Mouse (Mus musculus) hematopoietic stem cell, adult 5-6 weeks (primary cell): ENCODE measurements around the gene St8sia1. TPM values are rescaled to one million over a fixed set of nuclear protein-coding genes. Genes with fewer than 3 reads are reported as not detected.

Experiments used
- ATAC-seq, 2 experiments: fragments of 125-278 bp in 1 of 2; replicated peaks in 1 of 2; 2 replicates each; pipeline ENCODE4 v1.8.0; 2016 to 2017; ENCODE audit warnings: inconsistent platforms in 2 of 2, mild to moderate bottlenecking in 2 of 2, moderate number of reproducible peaks in 2 of 2, low read depth in 1 of 2, moderate TSS enrichment in 1 of 2; ENCODE audit not compliant: low FRiP score in 2 of 2, poor library complexity in 2 of 2, severe bottlenecking in 2 of 2, insufficient read depth in 1 of 2, low TSS enrichment in 1 of 2
- total RNA-seq: library from RNA; stranded (forward); fragments of 172-1452, 232-1000 nt; gene quantifications from 2 replicates; pipeline ENCODE4 v1.2.3, GENCODE M21; 2017

St8sia1 gene
- total RNA-seq, 1 experiment from 2014 or later: 0.65 TPM

DNA sequence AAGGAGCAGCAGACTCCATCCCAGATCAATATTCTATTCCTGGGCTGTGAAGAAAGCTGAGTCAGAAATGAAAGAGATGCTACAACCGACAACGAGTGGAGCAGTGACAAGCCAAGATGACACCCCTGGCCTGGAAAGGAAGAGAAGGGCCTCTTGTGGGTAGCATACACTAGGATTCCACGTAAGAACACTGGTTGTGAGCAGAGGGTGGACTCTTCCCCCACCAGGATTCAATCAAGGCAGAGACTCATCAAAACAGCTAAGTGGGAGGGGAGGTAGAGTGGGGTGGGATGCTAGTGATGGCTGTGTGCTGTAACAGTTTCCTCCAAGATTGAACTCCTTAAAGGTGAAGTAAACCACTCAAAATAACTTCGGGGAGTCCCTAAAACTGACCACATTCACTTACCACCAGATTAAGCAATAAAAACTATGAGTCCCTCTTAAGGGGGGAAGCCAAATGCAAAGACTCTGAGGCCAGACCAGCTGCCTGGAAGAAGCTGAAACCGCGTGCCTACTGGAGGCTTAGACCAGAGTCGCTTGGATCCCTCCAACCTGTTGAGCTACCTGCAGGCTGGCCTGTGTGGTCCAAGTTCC, 11.8 kb downstream of the St8sia1 start:
- ATAC-seq: peak; percentile 25 to 54; a peak in 3 of 4 replicates

DNA sequence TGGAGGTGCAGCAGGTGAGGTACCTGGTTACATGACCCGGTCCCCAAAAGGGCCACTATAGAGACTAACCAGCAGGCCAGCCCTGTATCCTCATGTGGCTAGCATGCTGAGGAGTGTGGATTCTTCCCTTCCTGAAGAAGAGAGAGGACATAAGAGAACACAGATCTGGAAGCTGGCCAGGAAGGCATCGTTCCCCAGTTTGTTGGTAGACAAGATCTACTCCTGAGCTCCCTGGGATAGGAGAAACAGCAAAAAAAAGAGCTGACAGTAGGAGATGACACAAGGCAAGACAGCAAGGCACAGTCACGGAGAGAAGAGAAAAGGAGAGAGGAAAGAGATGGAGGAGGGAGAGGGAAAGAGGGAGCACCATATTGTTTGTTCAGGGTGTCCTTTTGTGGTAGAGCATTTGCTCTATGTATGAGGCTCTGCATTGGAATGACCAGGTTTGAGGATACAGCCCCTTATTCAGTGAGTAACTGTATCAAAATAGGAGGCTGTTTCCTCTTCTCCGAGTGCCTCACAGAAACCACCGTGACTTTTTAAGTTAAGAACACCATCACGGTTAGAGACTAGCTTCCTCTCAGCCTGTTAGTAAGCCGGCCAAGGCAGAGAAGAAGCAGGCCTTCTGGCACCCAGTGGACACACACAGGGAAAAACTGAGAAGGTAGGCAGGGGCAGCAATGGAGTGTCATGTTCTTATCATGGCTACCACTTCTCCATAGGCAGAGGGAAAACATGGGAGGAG, 12.5 kb downstream of the St8sia1 start:
- ATAC-seq: peak; percentile 10 to 43; a peak in 3 of 4 replicates

DNA sequence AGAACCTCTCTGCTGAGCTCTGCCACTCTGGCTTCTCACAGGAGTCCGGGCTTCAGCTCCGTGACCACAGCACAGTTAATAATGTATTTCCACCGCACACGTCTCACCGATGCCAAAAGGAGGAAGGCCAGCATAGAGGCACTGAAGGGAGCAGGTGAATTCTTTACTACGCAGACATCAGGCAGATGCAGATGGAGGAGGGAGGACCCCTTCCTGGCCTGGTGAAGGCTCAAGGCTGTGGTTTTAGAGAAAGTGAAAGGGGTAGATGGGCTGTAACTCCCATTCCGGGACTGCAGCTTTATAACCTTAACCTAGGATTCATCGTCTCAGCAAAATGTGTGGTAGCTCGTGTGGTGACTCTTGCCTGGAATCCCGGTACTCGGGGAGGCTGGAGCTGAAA, 13.9 kb downstream of the St8sia1 start:
- ATAC-seq: peak; percentile 63 to 68

- no peak for ATAC-seq
Observed at GRCm38 (mm10) chr6:142948955-142949357, 15.3 kb downstream of the St8sia1 start.

DNA sequence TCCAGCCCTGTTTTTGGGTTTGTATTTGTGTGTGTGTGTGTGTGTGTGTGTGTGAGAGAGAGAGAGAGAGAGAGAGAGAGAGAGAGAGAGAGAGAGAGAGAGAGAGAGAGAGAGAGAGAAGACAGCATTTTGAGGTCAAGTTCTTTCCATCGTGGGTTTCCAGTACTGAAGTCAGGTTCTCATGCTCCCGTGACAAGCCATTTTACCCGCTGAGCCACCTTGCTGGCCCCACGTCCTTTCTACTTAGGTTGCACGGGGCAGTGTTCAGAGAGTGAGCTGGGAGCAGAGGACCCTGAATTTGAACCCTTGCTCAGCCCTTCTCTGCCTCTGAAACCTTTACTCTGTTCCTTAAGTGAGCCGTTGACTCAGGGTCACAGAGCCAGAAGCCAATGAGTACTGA, 17.2 kb downstream of the St8sia1 start:
- ATAC-seq: no peak

GRCm38 (mm10) chr6:142946069-142946871, 18.0 kb downstream of the St8sia1 start:
- no peak for ATAC-seq

DNA sequence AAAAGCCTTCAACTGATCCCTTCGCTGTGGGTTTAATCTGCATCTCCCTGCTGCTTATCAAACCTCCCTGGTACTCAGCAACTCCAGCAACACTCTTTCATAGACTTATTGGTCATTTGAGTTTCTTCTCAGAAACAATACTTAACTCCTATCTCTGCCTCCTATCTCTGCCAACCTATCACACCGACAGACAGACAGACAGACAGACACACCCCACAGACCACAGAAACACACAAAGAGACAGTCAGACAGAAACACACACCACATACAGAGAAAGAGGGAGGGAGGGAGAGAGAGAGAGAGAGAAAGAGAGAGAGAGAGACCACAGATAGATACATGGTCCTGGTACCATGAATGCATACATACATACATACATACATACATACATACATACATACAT, 18.8 kb downstream of the St8sia1 start:
- ATAC-seq: no peak

DNA sequence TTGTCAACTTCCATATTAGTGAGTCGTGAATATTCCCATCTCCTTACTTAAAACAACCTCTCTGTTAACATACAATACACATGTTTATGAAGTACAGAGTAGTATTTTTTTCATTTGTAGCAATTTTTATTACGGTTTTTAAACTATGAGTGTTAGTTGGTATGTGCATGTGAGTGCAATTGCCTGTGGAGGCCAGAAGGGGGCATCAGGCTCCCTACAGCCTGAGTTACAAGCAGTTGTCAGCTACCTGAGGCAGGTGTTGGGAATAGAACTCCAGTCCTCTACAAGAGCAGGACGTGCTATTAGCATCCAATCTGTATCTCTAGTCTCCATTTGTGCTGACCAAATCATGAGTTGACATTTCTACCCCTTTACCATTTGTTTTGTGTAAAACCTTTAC, 19.8 kb downstream of the St8sia1 start:
- no peak for ATAC-seq

DNA sequence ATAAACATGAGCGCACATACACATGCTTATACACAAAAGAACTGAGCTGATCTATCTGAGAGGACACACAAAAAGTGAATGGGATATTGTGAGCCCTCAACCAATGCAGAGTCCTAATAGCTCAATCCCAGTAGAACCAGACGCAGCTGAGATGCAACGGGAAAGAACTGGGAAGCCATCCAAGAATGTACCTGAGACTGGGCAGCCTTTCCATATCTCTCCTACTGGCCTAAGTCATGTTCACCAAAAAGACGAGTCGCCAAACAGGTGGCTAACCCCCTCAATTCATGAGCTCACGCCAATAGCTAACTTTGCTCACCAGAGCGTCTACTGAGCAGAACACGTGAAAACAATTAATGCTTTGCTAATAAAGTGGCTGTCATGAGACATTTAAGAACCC, 20.8 kb downstream of the St8sia1 start:
- no peak for ATAC-seq

GRCm38 (mm10) chr6:142941596-142942381, 22.5 kb downstream of the St8sia1 start:
- peak; percentile 25 to 27; a peak in 1 of 4 replicates for ATAC-seq

- no peak for ATAC-seq
Observed at GRCm38 (mm10) chr6:142941078-142941477, 23.2 kb downstream of the St8sia1 start.

DNA sequence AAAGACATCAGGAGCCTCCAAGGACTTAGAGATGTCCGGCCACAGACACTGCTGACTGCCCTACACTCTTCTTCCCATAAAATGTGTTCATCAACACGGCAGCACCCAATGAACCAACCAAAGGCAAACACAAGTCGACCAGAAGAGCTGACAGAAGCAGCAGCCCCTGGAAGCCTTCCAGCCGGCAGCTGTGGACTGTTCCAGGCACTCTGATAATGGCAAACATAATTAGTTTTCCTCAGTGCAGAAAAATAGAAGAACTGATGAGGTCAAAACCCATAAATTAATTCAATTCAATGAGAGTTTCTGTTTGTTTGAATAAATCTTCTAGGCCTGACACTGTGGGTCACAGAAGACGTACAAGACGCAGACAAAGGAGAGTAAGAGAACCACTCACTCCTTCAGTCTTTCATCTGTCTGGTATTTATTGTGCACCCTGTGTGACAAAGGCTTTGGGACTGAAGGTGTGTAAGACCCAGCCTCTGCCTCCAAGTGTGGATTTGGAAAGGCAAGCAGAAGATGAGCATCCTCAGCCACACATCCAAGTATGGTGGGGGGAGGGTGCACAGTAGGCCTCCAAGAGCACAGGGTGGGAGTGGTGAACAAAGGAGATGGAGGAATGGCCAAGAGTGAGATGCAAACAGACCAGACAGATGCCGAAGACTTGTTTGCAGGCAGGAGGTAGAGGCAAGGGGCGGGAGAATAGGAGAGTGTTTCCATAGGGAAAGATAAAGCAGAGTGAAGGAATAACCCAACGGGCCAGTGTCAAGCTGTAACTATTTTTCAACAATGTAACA, 25.5 kb downstream of the St8sia1 start:
- no peak for ATAC-seq

DNA sequence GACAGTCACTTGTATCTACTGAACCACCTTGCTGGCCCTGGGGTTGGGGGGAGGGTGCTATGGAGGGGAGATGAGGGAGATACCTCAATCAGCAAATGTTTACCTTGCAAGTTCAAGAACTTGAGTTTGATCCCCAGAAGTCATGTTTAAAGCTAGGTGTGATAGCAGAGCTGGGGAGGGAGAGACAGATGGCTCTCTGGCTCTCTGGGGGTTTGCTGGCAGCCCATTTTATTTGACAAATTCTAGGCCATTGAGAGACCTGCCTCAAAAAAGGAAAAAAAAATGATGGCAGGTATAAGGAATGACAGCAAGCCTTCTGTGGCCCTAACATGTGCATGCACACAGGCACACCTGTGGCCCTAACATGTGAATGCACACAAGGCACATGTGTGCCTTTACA, 26.2 kb downstream of the St8sia1 start:
- no peak for ATAC-seq

- no peak for ATAC-seq
Observed at GRCm38 (mm10) chr6:142932582-142932981, 31.7 kb downstream of the St8sia1 start.

DNA sequence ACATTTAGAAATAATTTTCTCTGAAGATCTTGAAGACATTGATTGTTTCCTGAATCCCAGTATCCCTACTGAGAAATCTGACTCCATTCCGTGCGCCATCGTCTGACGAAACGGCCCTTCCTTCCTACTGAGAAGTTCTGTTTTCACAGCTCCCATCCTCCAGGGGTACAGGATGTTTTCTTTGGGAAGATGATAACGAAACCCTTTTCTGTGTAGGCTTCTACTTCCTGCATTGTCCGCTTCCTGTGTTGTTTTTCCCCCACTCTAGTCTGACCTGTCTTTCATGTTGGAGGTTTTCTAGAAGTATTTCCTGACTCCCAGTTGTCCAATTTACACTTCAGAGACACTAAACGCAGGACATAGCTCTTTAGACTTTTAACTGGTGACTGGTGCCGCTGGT, 32.1 kb downstream of the St8sia1 start:
- no peak for ATAC-seq

DNA sequence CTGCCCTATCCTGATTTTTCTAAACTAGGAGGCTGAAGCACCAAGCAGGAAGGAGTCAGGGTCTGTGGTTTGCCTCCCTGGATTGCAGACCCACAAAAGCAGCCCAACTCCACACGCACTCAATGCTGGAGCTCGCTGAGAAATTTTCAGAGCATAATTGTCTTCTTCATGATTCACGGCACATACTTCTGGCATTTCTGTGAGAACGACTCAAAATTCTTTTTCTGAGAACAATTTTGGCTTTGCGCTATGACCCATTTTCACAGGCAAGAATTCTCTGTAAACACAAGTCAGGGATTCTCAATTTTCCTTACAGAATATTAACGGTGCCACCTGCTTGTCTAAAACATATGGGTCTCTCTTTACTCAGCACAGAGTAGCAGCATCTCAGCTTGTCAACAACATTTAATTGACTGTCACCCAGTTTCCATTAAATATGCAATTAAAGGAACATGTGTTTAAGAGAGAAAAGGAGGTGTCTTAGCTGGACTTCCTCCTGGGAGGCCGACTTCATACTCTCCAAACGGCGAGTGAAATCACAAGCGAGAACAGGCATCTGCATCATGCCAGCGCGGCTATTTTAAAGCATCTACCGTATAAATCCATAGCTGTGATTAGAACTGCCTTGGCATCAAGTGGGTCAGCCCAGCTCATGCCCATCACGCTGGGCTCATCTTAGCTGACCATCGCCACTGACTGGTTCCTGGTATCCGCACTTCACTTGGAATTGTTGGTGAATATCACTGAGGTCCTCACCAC, 35.5 kb downstream of the St8sia1 start:
- no peak for ATAC-seq
